Mouse (Mus musculus) heart, embryonic 10.5 days (tissue): ENCODE results near the gene Phldb1. TPM values are rescaled to one million over a fixed set of nuclear protein-coding genes. Genes with fewer than 3 reads are reported as not detected.

Source experiments
- DNase-seq: peaks from one replicate; pipeline ENCODE4 v3.0.0-alpha.2; 2017; ENCODE audit warnings: low spot score
- H3K27ac ChIP-seq: fragments of 300-500 bp; sonication (generic); 2 replicates; pipeline ENCODE4 v1.5.1; 2016; ENCODE audit warnings: mild to moderate bottlenecking
- H3K27me3 ChIP-seq: fragments of 300-500 bp; sonication (generic); 2 replicates; pipeline ENCODE4 v1.6.1; 2016; ENCODE audit warnings: mild to moderate bottlenecking; ENCODE audit not compliant: poor library complexity, insufficient read depth, severe bottlenecking
- H3K36me3 ChIP-seq: fragments of 300-500 bp; sonication (generic); 2 replicates; pipeline ENCODE4 v1.6.1; 2016; ENCODE audit warnings: mild to moderate bottlenecking, moderate library complexity
- H3K4me1 ChIP-seq: fragments of 300-500 bp; sonication (generic); 2 replicates; pipeline ENCODE4 v1.6.1; 2016; ENCODE audit warnings: mild to moderate bottlenecking
- H3K4me3 ChIP-seq: fragments of 300-500 bp; sonication (generic); 2 replicates; pipeline ENCODE4 v1.5.1; 2016; ENCODE audit warnings: mild to moderate bottlenecking, moderate library complexity
- H3K9me3 ChIP-seq: fragments of 300-500 bp; sonication (generic); 2 replicates; pipeline ENCODE4 v1.6.1; 2016; ENCODE audit warnings: mild to moderate bottlenecking, moderate library complexity
- WGBS: fragments of 180-500 bp; shearing (Covaris S2); methylation state at CpG from one replicate; pipeline ENCODE4 v1.1.7; 2016; 5-methylcytosine and 5-hydroxymethylcytosine counted together
- polyA plus RNA-seq: library from polyadenylated mRNA; unstranded; fragments of >200 nt; fragmentation: Nextera tagmentation; extraction: Ambion mirVana; gene quantifications from 2 replicates; pipeline ENCODE4 v1.2.1, GENCODE M21; 2016

Gene Phldb1
- polyA plus RNA-seq, 1 experiment from 2014 or later = 29.1 TPM

DNA sequence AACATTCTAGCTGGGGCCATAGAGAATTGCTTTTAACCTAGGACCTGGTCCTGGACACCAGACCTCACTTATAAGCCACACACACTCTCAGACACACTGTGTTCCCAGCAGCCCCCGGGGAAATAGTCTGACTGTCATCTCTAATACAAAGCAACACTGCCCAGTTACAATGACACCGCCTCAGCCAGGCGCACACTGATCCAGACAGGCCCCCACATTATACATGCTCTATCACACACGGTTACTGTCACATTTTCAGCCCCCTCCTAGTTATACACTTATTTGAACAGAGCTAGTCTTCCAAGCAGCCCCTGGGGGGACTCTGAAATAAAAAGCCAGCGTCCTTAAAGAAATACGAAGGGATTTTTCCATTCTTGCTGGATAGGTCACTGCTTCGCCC is 12.4 kb downstream of the Phldb1 start:
- H3K27me3 ChIP-seq = no peaks in the 10 kb centered on the region
- H3K4me1 ChIP-seq = peaks cover 90% of the 10 kb centered on the region
- no peak for DNase-seq
- peaks cover 20% of the 10 kb centered on the region for H3K36me3 ChIP-seq
- no peak overlapping the region for H3K4me3 ChIP-seq
- H3K9me3 ChIP-seq = no peaks in the 10 kb centered on the region
- WGBS = 74% methylated on average over 7 of the region's 7 CpGs
- H3K27ac ChIP-seq = peak overlapping the region; percentile 78; the same call in 1 of the 2 replicates

DNA sequence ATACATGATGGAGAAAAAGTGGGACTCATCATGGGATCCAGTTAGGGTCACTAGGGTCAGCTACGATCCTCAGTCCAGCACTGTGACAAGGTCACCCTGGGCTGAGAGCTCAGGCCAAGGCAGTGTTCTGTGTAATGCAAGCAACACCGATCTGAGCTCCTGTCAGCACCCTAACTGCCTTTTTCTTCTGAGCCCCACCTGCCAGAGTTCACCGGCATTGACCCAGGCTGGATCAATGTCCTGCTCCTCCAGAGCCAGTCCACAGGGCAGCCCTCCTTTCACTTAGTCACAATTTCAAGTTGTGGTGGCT is 13.2 kb downstream of the Phldb1 start:
- Histone ChIP-seq H3K27me3 (no peaks in the 10 kb centered on the region), H3K4me1 (peaks cover 88% of the 10 kb centered on the region), H3K27ac (peak overlapping the region; percentile 89), H3K9me3 (no peaks in the 10 kb centered on the region), H3K36me3 (peaks cover 28% of the 10 kb centered on the region), H3K4me3 (peak overlapping the region; percentile 69)
- no peak for DNase-seq
- 44% methylated on average over 3 of the region's 3 CpGs for WGBS

DNA sequence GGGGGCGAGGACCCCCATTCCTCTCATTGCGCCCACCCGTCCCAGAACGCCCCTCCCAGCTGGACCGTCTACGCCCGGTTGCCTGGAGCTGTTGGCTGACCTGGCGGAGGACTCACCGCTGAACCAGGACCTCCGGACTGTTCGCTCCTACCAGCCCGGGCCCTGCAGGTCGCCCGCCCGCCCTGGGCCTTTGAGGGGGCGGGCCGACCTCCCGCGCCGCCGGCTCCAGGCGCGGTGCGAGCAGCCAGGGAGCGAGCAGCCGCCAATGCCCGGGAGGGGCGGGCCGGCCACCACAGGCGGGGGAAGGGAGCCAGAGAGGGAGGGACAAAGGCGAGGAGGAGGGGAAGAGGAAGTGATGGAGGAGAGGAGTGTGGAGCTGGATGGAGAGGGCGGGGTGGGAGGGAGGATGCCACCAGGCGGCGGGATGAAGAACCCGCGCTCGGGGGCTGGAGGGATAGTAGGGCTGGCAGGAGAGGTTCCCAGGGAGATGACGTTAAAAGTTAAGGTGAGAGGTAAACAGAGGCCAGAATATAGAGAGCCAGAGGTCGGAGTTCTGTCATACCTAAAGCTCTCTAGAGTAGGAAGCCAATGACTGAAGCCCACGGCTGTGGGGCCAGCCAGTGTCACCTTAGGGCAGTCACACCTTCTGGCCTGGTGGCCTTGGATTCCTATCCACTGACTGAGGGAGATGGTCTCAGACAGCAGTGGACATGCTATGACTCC is 13.7 kb downstream of the Phldb1 start:
- H3K27ac ChIP-seq = peak overlapping the region; percentile 89
- WGBS = under 1% methylated on average over 40 of the region's 40 CpGs
- H3K9me3 ChIP-seq = no peaks in the 10 kb centered on the region
- peaks cover 30% of the 10 kb centered on the region for H3K36me3 ChIP-seq
- no peaks in the 10 kb centered on the region for H3K27me3 ChIP-seq
- peak; percentile 92 for DNase-seq
- H3K4me1 ChIP-seq = peaks cover 84% of the 10 kb centered on the region
- peak overlapping the region; percentile 69 for H3K4me3 ChIP-seq

DNA sequence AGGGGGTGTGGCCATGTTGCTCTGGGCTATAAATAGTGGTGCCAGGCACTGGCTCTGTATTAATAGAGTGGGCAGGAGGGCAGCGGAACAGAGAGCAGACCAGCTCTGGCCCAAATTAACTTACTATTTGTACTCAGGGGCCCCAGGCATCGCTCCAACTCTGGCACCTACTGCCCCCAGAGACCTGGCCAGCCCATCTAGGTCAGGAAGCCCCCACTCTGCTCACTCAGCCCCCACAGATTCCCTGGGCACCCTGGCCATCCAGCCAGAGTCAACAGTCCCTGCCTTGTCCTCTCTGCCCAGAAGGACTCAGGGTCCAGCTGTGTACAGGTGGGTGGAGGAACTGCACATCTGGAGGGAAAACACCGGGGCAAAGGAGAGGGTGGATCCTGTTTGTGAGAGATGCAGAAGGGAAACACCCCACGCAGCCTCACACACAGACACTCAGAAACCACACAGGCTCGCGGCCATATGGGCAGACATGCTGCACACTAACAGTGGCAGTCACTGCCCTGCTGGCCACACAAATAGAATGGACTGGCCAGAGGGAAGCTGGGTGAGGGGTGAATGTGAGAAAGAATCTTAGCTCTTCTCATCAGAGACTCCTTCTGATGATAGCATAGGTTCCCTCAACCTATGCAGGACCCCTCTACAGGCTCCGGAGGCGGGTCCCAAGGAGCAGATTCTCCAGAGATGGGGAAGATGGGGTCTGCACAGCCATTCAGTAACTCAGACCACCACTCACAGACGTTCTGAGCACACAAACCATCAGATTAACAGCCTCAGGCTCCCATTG is 14.4 kb downstream of the Phldb1 start:
- no peak for DNase-seq
- Histone ChIP-seq H3K27ac (peak overlapping the region; percentile 89), H3K4me1 (peaks cover 76% of the 10 kb centered on the region), H3K9me3 (no peaks in the 10 kb centered on the region), H3K27me3 (no peaks in the 10 kb centered on the region), H3K36me3 (peaks cover 32% of the 10 kb centered on the region), H3K4me3 (peak overlapping the region; percentile 69)
- 24% methylated on average over 9 of the region's 9 CpGs for WGBS

DNA sequence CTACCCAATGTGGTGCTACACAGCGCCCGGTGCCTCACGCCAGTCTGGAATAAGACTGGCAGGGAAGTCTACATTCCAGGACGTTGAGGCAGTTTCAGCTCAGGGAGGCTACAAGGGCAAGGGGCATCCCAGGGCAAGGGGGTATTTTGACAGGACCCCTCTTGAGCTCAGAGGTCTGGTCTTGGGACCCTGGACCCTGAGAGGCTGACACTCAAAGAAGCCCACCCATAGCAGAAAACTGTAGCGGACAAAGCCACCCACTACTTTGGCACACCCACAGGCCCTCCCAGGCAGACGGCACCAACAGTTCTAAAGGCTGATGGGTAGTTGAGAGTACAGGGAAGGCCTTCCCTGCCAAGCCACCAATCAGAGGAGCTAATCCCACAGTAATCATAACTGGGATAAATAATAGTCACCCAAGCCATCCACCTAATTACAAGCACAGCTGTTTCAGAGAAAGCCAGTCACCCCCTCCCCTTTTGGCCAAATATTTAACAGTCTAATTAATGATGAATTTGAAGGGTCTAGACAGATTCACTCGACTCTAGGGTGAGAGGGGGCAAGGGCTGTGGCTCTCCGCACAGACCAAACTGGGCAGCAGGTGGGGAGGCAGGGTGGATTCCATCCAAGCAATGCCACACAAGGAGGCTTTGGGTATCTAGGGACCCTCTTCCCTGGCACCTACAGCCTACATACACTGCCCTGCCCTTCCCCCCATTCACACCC is 15.2 kb downstream of the Phldb1 start:
- H3K4me3 ChIP-seq = peak overlapping the region; percentile 69
- peaks cover 69% of the 10 kb centered on the region for H3K4me1 ChIP-seq
- peak overlapping the region; percentile 89 for H3K27ac ChIP-seq
- no peaks in the 10 kb centered on the region for H3K27me3 ChIP-seq
- 82% methylated on average over 8 of the region's 8 CpGs for WGBS
- no peak for DNase-seq
- peaks cover 37% of the 10 kb centered on the region for H3K36me3 ChIP-seq
- no peaks in the 10 kb centered on the region for H3K9me3 ChIP-seq

DNA sequence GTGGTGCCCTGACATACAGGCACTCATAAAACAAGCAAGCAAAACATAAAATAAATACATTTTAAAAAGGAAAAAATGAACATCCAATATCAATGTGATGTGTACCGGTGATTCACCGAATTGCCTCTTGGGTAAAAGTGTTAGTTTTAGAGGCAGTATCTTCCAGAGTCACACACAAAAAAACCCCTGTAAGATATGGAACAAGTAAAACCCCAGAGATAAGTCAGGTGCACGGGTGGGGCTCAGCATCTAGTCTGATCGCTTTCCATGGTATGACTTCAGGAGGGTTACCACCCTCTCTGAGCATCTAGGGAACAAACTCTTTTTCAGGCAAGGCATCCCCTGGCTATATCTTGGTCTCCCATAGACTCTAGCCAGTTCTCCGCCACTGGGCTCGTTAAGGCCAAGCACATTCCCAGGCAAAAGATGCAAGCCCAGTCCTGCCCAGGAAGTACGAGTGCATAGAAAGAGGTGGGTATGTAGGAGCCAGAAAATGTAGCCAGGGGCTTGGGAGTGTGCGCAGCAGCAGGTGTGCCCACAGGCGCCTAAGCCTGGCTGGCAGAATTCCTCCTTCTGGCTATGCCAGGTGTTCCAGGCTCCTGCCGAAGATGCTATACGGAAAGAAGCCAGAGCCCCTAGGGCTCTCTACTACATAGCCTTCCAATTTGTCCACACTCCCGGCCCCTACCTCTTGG is 15.9 kb downstream of the Phldb1 start:
- Histone ChIP-seq H3K4me1 (peaks cover 62% of the 10 kb centered on the region), H3K27me3 (no peaks in the 10 kb centered on the region), H3K9me3 (no peaks in the 10 kb centered on the region), H3K27ac (no peak overlapping the region), H3K4me3 (no peak overlapping the region), H3K36me3 (peaks cover 43% of the 10 kb centered on the region)
- DNase-seq = no peak
- 83% methylated on average over 12 of the region's 12 CpGs for WGBS

DNA sequence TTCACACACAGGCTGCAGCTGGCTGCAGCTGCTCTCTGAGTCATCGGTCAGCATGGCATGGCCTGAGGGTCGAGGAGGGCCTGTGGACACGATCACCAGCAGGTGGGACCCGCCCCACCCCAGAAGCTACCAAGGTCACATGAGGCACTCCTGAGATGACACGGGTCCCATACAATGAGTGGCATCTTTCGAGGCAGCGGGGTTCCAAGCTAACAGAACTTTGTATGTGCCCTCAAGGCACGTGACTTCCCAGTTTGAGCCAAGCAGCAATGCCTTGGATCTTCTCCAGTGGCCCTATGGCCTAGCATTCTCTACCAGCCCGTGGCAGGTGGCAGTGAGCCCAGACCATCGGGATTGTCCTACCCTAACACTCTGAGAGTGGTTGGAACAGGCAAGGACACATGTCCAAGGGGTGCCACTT is 17.2 kb downstream of the Phldb1 start:
- Histone ChIP-seq H3K4me1 (peaks cover 57% of the 10 kb centered on the region), H3K27ac (no peak overlapping the region), H3K27me3 (no peaks in the 10 kb centered on the region), H3K36me3 (peaks cover 56% of the 10 kb centered on the region), H3K4me3 (no peak overlapping the region), H3K9me3 (no peaks in the 10 kb centered on the region)
- WGBS = 85% methylated on average over 10 of the region's 10 CpGs
- DNase-seq = no peak

DNA sequence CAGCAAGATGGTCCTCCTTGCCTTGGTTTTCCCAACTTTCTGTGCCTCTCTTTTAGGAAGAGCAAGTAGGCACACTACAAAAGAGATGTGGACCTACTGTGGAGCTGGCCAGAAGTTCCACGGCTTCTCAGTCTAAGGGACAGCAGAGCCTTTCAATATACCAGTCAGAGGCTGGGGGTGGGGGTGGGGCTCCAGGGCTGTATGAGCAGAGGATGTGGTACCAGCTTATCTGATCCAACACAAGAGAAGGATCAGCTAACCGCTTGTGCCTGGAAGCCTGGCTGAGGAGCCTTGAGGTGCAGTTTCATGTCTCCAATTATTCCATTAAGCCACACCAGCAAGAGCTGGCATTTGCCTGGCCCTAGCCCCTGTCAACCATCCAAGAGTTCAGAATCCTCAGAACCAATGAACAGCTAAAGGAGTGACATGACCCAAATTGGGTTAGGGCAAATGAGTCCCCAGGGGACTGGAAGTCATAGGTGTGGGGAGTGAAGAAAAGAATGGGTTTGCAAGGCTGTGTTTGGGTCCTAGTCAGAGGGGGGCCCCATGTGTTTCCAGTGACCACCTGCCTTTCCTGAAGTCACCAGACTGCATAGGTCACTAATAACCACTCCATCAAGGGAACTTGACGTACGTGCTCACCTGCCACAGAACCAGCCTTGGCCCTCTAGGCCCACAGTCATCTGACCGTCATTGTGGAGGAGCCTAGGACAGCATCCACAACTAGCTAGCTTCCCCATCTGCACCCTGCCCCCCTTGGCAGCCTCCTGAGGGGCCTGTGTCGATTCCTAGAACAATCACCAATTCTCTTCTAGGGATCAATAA is 17.8 kb downstream of the Phldb1 start:
- no peak for DNase-seq
- H3K27me3 ChIP-seq = no peaks in the 10 kb centered on the region
- WGBS = 66% methylated on average over 6 of the region's 6 CpGs
- peaks cover 62% of the 10 kb centered on the region for H3K36me3 ChIP-seq
- H3K4me1 ChIP-seq = peaks cover 54% of the 10 kb centered on the region
- no peak overlapping the region for H3K27ac ChIP-seq
- H3K9me3 ChIP-seq = no peaks in the 10 kb centered on the region
- no peak overlapping the region for H3K4me3 ChIP-seq

DNA sequence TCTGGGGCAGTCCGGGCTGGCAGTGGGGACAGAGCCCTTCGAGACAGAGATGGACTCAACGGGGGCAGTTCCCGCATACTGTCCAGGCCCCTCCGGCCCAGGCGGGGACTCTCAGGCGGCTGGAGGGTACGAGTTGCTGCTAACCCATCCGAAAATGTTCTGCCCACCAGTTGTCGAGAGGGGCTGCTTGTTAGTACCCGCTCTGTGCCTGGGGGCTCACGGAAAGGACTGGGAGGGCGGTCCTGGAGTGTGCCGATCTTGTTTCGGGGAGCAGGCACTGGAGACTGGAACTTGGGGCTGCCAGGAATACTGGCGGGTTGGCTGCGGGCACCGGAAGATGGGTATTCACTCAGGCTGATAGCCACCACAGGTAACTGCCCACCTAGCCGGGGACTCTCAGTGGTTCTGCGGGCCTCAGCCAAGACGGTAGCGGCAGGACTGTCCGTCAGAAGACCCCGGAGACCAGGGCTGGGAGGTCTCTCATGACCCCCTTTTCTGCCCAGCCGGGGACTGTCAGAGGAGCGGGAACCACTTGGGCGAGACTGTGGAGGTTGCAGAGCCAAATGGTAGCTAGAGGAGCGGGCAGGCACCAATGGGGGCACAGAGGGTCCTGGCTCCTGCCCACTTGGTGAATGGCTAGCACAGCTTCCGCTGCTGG is 19.2 kb downstream of the Phldb1 start:
- Histone ChIP-seq H3K27ac (no peak overlapping the region), H3K36me3 (peaks cover 76% of the 10 kb centered on the region), H3K4me1 (peaks cover 40% of the 10 kb centered on the region), H3K27me3 (no peaks in the 10 kb centered on the region), H3K4me3 (no peak overlapping the region), H3K9me3 (no peaks in the 10 kb centered on the region)
- no peak for DNase-seq
- 89% methylated on average over 29 of the region's 29 CpGs for WGBS

DNA sequence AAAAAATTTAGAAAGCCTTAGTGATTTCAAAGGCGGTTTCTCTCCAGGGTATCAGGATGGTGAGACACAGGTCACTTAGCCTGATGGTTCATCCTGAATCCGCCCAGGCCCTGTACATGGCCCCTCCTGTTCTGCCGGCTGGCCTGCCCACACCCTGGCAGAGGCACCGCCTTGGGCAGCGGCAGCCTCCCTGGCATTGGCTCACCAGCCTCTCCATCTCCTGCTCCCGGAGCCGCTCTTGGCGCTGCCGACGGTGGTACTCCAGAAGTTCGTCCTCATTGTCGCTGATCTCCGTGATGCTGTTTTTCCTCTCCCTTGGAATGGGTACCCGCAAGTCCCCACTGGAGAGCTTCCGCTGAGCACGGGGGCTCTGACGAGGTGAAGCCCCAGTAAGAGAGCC is 19.9 kb downstream of the Phldb1 start:
- peaks cover 83% of the 10 kb centered on the region for H3K36me3 ChIP-seq

DNA sequence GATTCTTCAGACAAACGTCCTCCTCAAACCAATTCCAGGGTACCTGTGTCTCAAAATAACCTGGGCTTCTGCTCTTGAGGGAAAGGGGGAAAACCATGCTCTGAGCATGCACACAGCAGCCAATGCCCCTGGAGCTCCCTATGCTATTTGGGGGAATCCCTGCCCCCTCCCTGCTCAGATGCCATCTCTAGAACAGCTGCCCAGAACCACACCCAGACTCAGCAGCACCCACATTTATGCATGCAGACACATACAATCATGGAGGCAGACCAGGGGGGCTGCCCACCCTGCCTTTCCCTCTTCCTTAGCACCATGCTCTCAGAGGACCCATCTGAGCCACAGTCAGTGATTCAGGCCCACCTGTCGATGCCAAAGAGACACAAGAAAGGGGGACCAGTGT is 21.4 kb downstream of the Phldb1 start:
- H3K27ac ChIP-seq = no peak overlapping the region
- no peaks in the 10 kb centered on the region for H3K9me3 ChIP-seq
- H3K36me3 ChIP-seq = peaks cover 91% of the 10 kb centered on the region
- H3K27me3 ChIP-seq = no peaks in the 10 kb centered on the region
- no peak for DNase-seq
- H3K4me3 ChIP-seq = no peak overlapping the region
- WGBS = 69% methylated on average over 2 of the region's 2 CpGs
- H3K4me1 ChIP-seq = peaks cover 34% of the 10 kb centered on the region

More for the DNA sequence above, 19.9 kb downstream of the Phldb1 start:
- no peak overlapping the region for H3K4me3 ChIP-seq
- H3K27ac ChIP-seq = no peak overlapping the region
- DNase-seq = no peak
- 81% methylated on average over 17 of the region's 17 CpGs for WGBS
- H3K4me1 ChIP-seq = peaks cover 33% of the 10 kb centered on the region
- no peaks in the 10 kb centered on the region for H3K27me3 ChIP-seq
- no peaks in the 10 kb centered on the region for H3K9me3 ChIP-seq
